Mouse (Mus musculus): ENCODE data around the gene Tmem139.

- TF ChIP-seq CTCF (conservative IDR thresholded peaks at IDR 0.05; ENCODE audit: low read length) (no peak), NANOG (IDR thresholded peaks at IDR 0.05; ENCODE audit: borderline replicate concordance, low read length) (no peak)
Measured at GRCm38 (mm10) chr6:42282865-42283528, 21.2 kb downstream of the Tmem139 start.

Measured in E14TG2a.4 (cell line).